Mouse (Mus musculus) brown adipose tissue, adult 24 weeks (tissue): ENCODE results near the gene Mdm4. TPM values are rescaled to one million over a fixed set of nuclear protein-coding genes. Genes with fewer than 3 reads are reported as not detected.

Source experiments
- H3K27ac ChIP-seq: fragments of 200-500 bp; replicated peaks from 2 replicates; pipeline ENCODE4 v1.5.1; 2012; ENCODE audit warnings: low read depth, mild to moderate bottlenecking, low read length
- H3K4me1 ChIP-seq: fragments of 200-500 bp; 2 replicates; pipeline ENCODE4 v1.6.1; 2012; ENCODE audit warnings: low read length, mixed read lengths; ENCODE audit not compliant: control insufficient read depth, insufficient read depth, insufficient read length
- H3K4me3 ChIP-seq: fragments of 200-500 bp; 2 replicates; pipeline ENCODE4 v1.5.1; 2012; ENCODE audit warnings: low read depth, mild to moderate bottlenecking, low read length, moderate library complexity; ENCODE audit not compliant: insufficient read depth
- polyA plus RNA-seq: library from polyadenylated mRNA; stranded (reverse); fragments of >200 nt; gene quantifications from 2 replicates; pipeline ENCODE4 v1.2.4, GENCODE M21; 2012; ENCODE audit not compliant: missing spikeins, insufficient read depth, insufficient read length

Gene Mdm4
- polyA plus RNA-seq, 1 experiment, result 12.0 TPM

GRCm38 (mm10) chr1:132918117-132918680 is 112.2 kb downstream of the Mdm4 start:
- H3K4me1 ChIP-seq, result no peaks in the 10 kb centered on the region
- H3K27ac ChIP-seq, result no peak overlapping the region
- H3K4me3 ChIP-seq, result no peak overlapping the region

- no peaks in the 10 kb centered on the region for H3K4me1 ChIP-seq
- no peak overlapping the region for H3K4me3 ChIP-seq
- H3K27ac ChIP-seq, result no peak overlapping the region
Measured at GRCm38 (mm10) chr1:132917554-132917953, 112.8 kb downstream of the Mdm4 start.

- Histone ChIP-seq H3K4me1 (no peaks in the 10 kb centered on the region), H3K27ac (no peak overlapping the region)
Measured at GRCm38 (mm10) chr1:132915849-132916493, 114.4 kb downstream of the Mdm4 start.

GRCm38 (mm10) chr1:132910414-132911041 is 119.8 kb downstream of the Mdm4 start:
- H3K4me3 ChIP-seq, result no peak overlapping the region

More at GRCm38 (mm10) chr1:132915849-132916493, 114.4 kb downstream of the Mdm4 start:
- no peak overlapping the region for H3K4me3 ChIP-seq

GRCm38 (mm10) chr1:132909951-132910350 is 120.4 kb downstream of the Mdm4 start:
- no peak overlapping the region for H3K27ac ChIP-seq
- no peaks in the 10 kb centered on the region for H3K4me1 ChIP-seq
- no peak overlapping the region for H3K4me3 ChIP-seq

More at GRCm38 (mm10) chr1:132910414-132911041, 119.8 kb downstream of the Mdm4 start:
- Histone ChIP-seq H3K4me1 (no peaks in the 10 kb centered on the region), H3K27ac (no peak overlapping the region)

Other genes with a start within 250 kb of the Mdm4 start
- gene Lrrn2, start 150.3 kb downstream of the Mdm4 start, polyA plus RNA-seq, result 0.42 and 0.71 TPM in 2 replicates
- 1.1 and 1.5 TPM in 2 replicates for gene Pik3c2b, start 15.1 kb upstream of the Mdm4 start, polyA plus RNA-seq
- 61.9 and 64.2 TPM in 2 replicates for gene Ppp1r15b, start 100.6 kb upstream of the Mdm4 start, polyA plus RNA-seq
- 2.2 and 4.2 TPM in 2 replicates for gene Plekha6, start 133.6 kb upstream of the Mdm4 start, polyA plus RNA-seq